Mouse (Mus musculus): ENCODE data around the gene Mpzl3.
A peak's percentile ranks its signal among the peaks of the same experiment; 100 is the strongest.
"Not testable (repeated sequence)": the region's sequence is repeated elsewhere in the genome, so short reads cannot be mapped to it uniquely, and the experiment has no call there.

Gene Mpzl3

GRCm38 (mm10) chr9:45055082-45055713 lies at the start of gene Mpzl3:
Gene Mpzl3 (plus strand): TSS chr9:45055186.
- DNase-seq: peak; percentile 87

GRCm38 (mm10) chr9:45007404-45007803 lies 47.6 kb upstream of the Mpzl3 start:
- DNase-seq: no peak

- DNase-seq: no peak
These were observed 46.6 kb upstream of the Mpzl3 start for GRCm38 (mm10) chr9:45008342-45008741.

- DNase-seq: no peak
These were observed 45.6 kb upstream of the Mpzl3 start, which contains the start of gene Cd3e for GRCm38 (mm10) chr9:45009180-45010078. Gene Cd3e (minus strand): TSS chr9:45009627.

GRCm38 (mm10) chr9:45010461-45010860 lies 44.5 kb upstream of the Mpzl3 start:
- no peak for DNase-seq

- no peak for DNase-seq
These were observed 43.7 kb upstream of the Mpzl3 start for GRCm38 (mm10) chr9:45011291-45011690.

GRCm38 (mm10) chr9:45014879-45015278 lies 40.1 kb upstream of the Mpzl3 start:
- no peak for DNase-seq

GRCm38 (mm10) chr9:45015841-45016240 lies 39.1 kb upstream of the Mpzl3 start:
- DNase-seq: no peak

- no peak for DNase-seq
These were observed 37.0 kb upstream of the Mpzl3 start for GRCm38 (mm10) chr9:45018031-45018430.

- DNase-seq: peak; percentile 38
These were observed 32.2 kb upstream of the Mpzl3 start for GRCm38 (mm10) chr9:45022800-45023199.

- no peak for DNase-seq
These were observed 31.3 kb upstream of the Mpzl3 start for GRCm38 (mm10) chr9:45023638-45024037.

GRCm38 (mm10) chr9:45024187-45024586 lies 30.8 kb upstream of the Mpzl3 start:
- DNase-seq: no peak

- DNase-seq: no peak
These were observed 27.6 kb upstream of the Mpzl3 start for GRCm38 (mm10) chr9:45027376-45027775.

GRCm38 (mm10) chr9:45030341-45030740 lies 24.6 kb upstream of the Mpzl3 start:
- DNase-seq: no peak

GRCm38 (mm10) chr9:45032261-45032660 lies 22.7 kb upstream of the Mpzl3 start:
- no peak for DNase-seq

- DNase-seq: no peak
These were observed 20.5 kb upstream of the Mpzl3 start for GRCm38 (mm10) chr9:45034526-45034925.

- not testable (repeated sequence) for DNase-seq
These were observed 17.2 kb upstream of the Mpzl3 start for GRCm38 (mm10) chr9:45037803-45038202.

- no peak for DNase-seq
These were observed 15.5 kb upstream of the Mpzl3 start, which contains the start of gene Mpzl2 for GRCm38 (mm10) chr9:45039499-45039898. Gene Mpzl2 (plus strand): TSS chr9:45039799.

GRCm38 (mm10) chr9:45040066-45040845 lies 14.7 kb upstream of the Mpzl3 start:
- no peak for DNase-seq

- DNase-seq: no peak
These were observed 13.7 kb upstream of the Mpzl3 start for GRCm38 (mm10) chr9:45041131-45041838.

- no peak for DNase-seq
These were observed 12.8 kb upstream of the Mpzl3 start for GRCm38 (mm10) chr9:45042056-45042720.

- DNase-seq: no peak
These were observed 12.0 kb upstream of the Mpzl3 start for GRCm38 (mm10) chr9:45042947-45043346.
